In genomic region chr15:79042721-79043491, GRCm38 (mm10) we compare ENCODE assay signal across 9 mouse cellular contexts. TPM values are rescaled to one million over a fixed set of nuclear protein-coding genes. Genes with fewer than 3 reads are reported as not detected.
DNase-seq lines count a peak whose midpoint lies in the region; ATAC-seq and TF ChIP-seq lines count a peak whose summit lies in the region.
"Had no signal": no experiment of that assay in that cellular context is flagged by ENCODE, and none has a peak within 500 bp of the region (broad histone marks: within the 10 kb centered on the region; RNA-seq: fewer than 3 reads in every experiment).

No protein-coding gene starts in this region.

- H3K27me3 ChIP-seq in thymus, adult 2 months (ENCODE audit: control insufficient read depth, insufficient read depth, low read length), result peaks cover 12% of the 10 kb centered on the region
- peaks cover 33% of the 10 kb centered on the region for H3K27me3 ChIP-seq in hindbrain, embryonic 15.5 days
- H3K27me3 ChIP-seq in liver, embryonic 16.5 days (ENCODE audit: control insufficient read depth, insufficient read depth, low read depth, low read length), result peaks cover 38% of the 10 kb centered on the region
- peaks cover 12% of the 10 kb centered on the region for H3K27me3 ChIP-seq in stomach, embryonic 14.5 days (ENCODE audit: control insufficient read depth, insufficient read depth, low read length)

- peak overlapping the region; percentile 48 for H3K9ac ChIP-seq in hindbrain, embryonic 15.5 days
- peak overlapping the region; percentile 9; the same call in 1 of the 2 replicates for H3K9ac ChIP-seq in liver, embryonic 16.5 days (ENCODE audit: low read depth, low read length)
- no peak overlapping the region; the same call in 1 of the 2 replicates for H3K9ac ChIP-seq in stomach, embryonic 14.5 days (replicated peaks; ENCODE audit: low read depth, low read length)

- ATAC-seq in hindbrain, embryonic 15.5 days (ENCODE audit: low FRiP score, low read depth), result peak; percentile 55
- no peak for ATAC-seq in liver, embryonic 16.5 days (ENCODE audit: low read depth)
- 0 out of 2 replicates have a peak, but pooled peaks have one; percentile 2 for ATAC-seq in stomach, embryonic 14.5 days (ENCODE audit: insufficient number of reproducible peaks, insufficient read depth, low FRiP score, low read depth)

- H3K9me3 ChIP-seq in hindbrain, embryonic 15.5 days, result no peaks in the 10 kb centered on the region
- no peaks in the 10 kb centered on the region for H3K9me3 ChIP-seq in liver, embryonic 16.5 days (replicated peaks; ENCODE audit: control insufficient read depth, low read length)
- no peaks in the 10 kb centered on the region for H3K9me3 ChIP-seq in stomach, embryonic 14.5 days (ENCODE audit: control insufficient read depth, low read depth, low read length)

- peaks cover 18% of the 10 kb centered on the region for H3K4me1 ChIP-seq in thymus, adult 2 months (replicated peaks; ENCODE audit: control insufficient read depth, insufficient read depth, low read length)
- H3K4me1 ChIP-seq in hindbrain, embryonic 15.5 days (replicated peaks), result peaks cover 35% of the 10 kb centered on the region
- peaks cover 20% of the 10 kb centered on the region for H3K4me1 ChIP-seq in liver, embryonic 16.5 days (ENCODE audit: control insufficient read depth, low read depth, low read length)
- peaks cover 20% of the 10 kb centered on the region; the same call in 1 of the 2 replicates for H3K4me1 ChIP-seq in stomach, embryonic 14.5 days (ENCODE audit: control insufficient read depth, insufficient read depth, low read length)

- 2% methylated on average over 105 of the region's 105 CpGs for WGBS in thymus, adult 2 months
- WGBS in hindbrain, embryonic 15.5 days, result under 1% methylated on average over 100 of the region's 105 CpGs
- WGBS in liver, embryonic 16.5 days (ENCODE audit: insufficient replicate concordance), result under 1% methylated on average over 99 of the region's 105 CpGs
- WGBS in stomach, embryonic 14.5 days, result under 1% methylated on average over 94 of the region's 105 CpGs

- TF ChIP-seq CTCF in thymus, adult 2 months (IDR thresholded peaks at IDR 0.05; ENCODE audit: borderline replicate concordance, control insufficient read depth, extremely low read depth, insufficient read depth, low read length, poor library complexity), result no peak

- peak; percentile 53 to 56 for DNase-seq in frontal cortex, postnatal 36 days (ENCODE audit: low spot score in 2 of 2)
- no peak for DNase-seq in frontal cortex, postnatal 14 days (ENCODE audit: low spot score in 2 of 2)
- DNase-seq in thymus, adult 2 months, result no peak
- no peak for DNase-seq in thymus, postnatal 14 days
- DNase-seq in gastrocnemius, postnatal 10 days, result no peak

- TF ChIP-seq POLR2A in thymus, adult 2 months (IDR thresholded peaks at IDR 0.05; ENCODE audit: control insufficient read depth, extremely low read depth, insufficient read depth, low read length, poor library complexity), result no peak

- peak overlapping the region; percentile 31 for H3K4me3 ChIP-seq in thymus, adult 2 months (ENCODE audit: control insufficient read depth, insufficient read depth, low read length)
- peak overlapping the region; percentile 51 for H3K4me3 ChIP-seq in hindbrain, embryonic 15.5 days
- peak overlapping the region; percentile 51 for H3K4me3 ChIP-seq in liver, embryonic 16.5 days (ENCODE audit: low read depth, low read length)
- peak overlapping the region; percentile 54 for H3K4me3 ChIP-seq in stomach, embryonic 14.5 days (ENCODE audit: low read depth, low read length)

- H3K36me3 ChIP-seq in thymus, adult 2 months (ENCODE audit: control insufficient read depth, insufficient read depth, low read length), result no peaks in the 10 kb centered on the region
- no peaks in the 10 kb centered on the region for H3K36me3 ChIP-seq in hindbrain, embryonic 15.5 days
- H3K36me3 ChIP-seq in liver, embryonic 16.5 days (ENCODE audit: control insufficient read depth, insufficient read depth), result no peaks in the 10 kb centered on the region
- no peaks in the 10 kb centered on the region for H3K36me3 ChIP-seq in stomach, embryonic 14.5 days (ENCODE audit: control insufficient read depth, insufficient read depth, low read length)

- H3K4me2 ChIP-seq in hindbrain, embryonic 15.5 days, result peak overlapping the region; percentile 74
- peak overlapping the region; percentile 76 for H3K4me2 ChIP-seq in liver, embryonic 16.5 days (ENCODE audit: low read depth, low read length)
- peak overlapping the region; percentile 99 for H3K4me2 ChIP-seq in stomach, embryonic 14.5 days (replicated peaks; ENCODE audit: low read depth, low read length)

- H3K27ac ChIP-seq in thymus, adult 2 months (ENCODE audit: control insufficient read depth, insufficient read depth, low read length), result no peak overlapping the region
- H3K27ac ChIP-seq in hindbrain, embryonic 15.5 days (replicated peaks), result peak overlapping the region; percentile 43
- H3K27ac ChIP-seq in liver, embryonic 16.5 days (ENCODE audit: low read length), result no peak overlapping the region
- H3K27ac ChIP-seq in stomach, embryonic 14.5 days (ENCODE audit: low read length), result no peak overlapping the region

RNA-seq across cellular contexts. Expression of gene Galr3, which starts 1.2 kb away (rescaled TPM):
- polyA plus RNA-seq in thymus, adult 2 months (2012; rRNA removed), result 0.71 and 1.6 TPM in 2 replicates
- 0.13 and 0.38 TPM in 2 replicates for polyA plus RNA-seq in hindbrain, embryonic 15.5 days (2015; fragmentation: Nextera tagmentation; extraction: Ambion mirVana)
- 0.20 TPM in 1 of 2 replicates, not detected in the other for polyA plus RNA-seq in liver, embryonic 16.5 days (2015; fragmentation: Nextera tagmentation; extraction: Ambion mirVana)
- polyA plus RNA-seq in stomach, embryonic 14.5 days (2014; fragmentation: Nextera tagmentation; extraction: Ambion mirVana), result 0.30 and 0.39 TPM in 2 replicates
- under 1 TPM; 0.25 to 0.35 TPM for total RNA-seq in gastrocnemius, postnatal 10 days (2021)
- total RNA-seq: layer of hippocampus, postnatal 25 days had no signal

RNA-seq across cellular contexts. Expression of gene H1f0, which starts 14.7 kb away (rescaled TPM):
- 35.7 and 52.0 TPM in 2 replicates for polyA plus RNA-seq in thymus, adult 2 months (2012; rRNA removed)
- 214 and 226 TPM in 2 replicates for polyA plus RNA-seq in hindbrain, embryonic 15.5 days (2015; fragmentation: Nextera tagmentation; extraction: Ambion mirVana)
- polyA plus RNA-seq in liver, embryonic 16.5 days (2015; fragmentation: Nextera tagmentation; extraction: Ambion mirVana), result 134 and 136 TPM in 2 replicates
- 160 and 175 TPM in 2 replicates for polyA plus RNA-seq in stomach, embryonic 14.5 days (2014; fragmentation: Nextera tagmentation; extraction: Ambion mirVana)
- 100 to 1,000 TPM; 193 to 214 TPM for total RNA-seq in gastrocnemius, postnatal 10 days (2021)

RNA-seq across cellular contexts. Expression of gene Ankrd54, which starts 19.8 kb away (rescaled TPM):
- 171 and 181 TPM in 2 replicates for polyA plus RNA-seq in thymus, adult 2 months (2012; rRNA removed)
- polyA plus RNA-seq in hindbrain, embryonic 15.5 days (2015; fragmentation: Nextera tagmentation; extraction: Ambion mirVana), result 56.0 and 59.7 TPM in 2 replicates
- 36.7 and 40.9 TPM in 2 replicates for polyA plus RNA-seq in liver, embryonic 16.5 days (2015; fragmentation: Nextera tagmentation; extraction: Ambion mirVana)
- 42.7 and 44.1 TPM in 2 replicates for polyA plus RNA-seq in stomach, embryonic 14.5 days (2014; fragmentation: Nextera tagmentation; extraction: Ambion mirVana)
- 1 to 10 TPM; 6.1 to 8.6 TPM for total RNA-seq in gastrocnemius, postnatal 10 days (2021)

RNA-seq across cellular contexts. Expression of gene Eif3l, which starts 32.1 kb away (rescaled TPM):
- polyA plus RNA-seq in thymus, adult 2 months (2012; rRNA removed), result 205 and 212 TPM in 2 replicates
- 167 and 177 TPM in 2 replicates for polyA plus RNA-seq in hindbrain, embryonic 15.5 days (2015; fragmentation: Nextera tagmentation; extraction: Ambion mirVana)
- 107 and 109 TPM in 2 replicates for polyA plus RNA-seq in liver, embryonic 16.5 days (2015; fragmentation: Nextera tagmentation; extraction: Ambion mirVana)
- 218 and 224 TPM in 2 replicates for polyA plus RNA-seq in stomach, embryonic 14.5 days (2014; fragmentation: Nextera tagmentation; extraction: Ambion mirVana)
- 10 to 100 TPM; 80.0 to 86.2 TPM for total RNA-seq in gastrocnemius, postnatal 10 days (2021)

Comparison
In these comparisons a context has a peak if more than half of its experiments do, and no peak if none do; other contexts are left out.
1. DNase-seq: peak in frontal cortex, postnatal 36 days (2 of 2); none in frontal cortex, postnatal 14 days (0 of 2), thymus, adult 2 months (single experiment), thymus, postnatal 14 days (single experiment) and gastrocnemius, postnatal 10 days (single experiment).
2. Peak in every context shown above with its lines, with median percentiles within 50 percentile points of each other: H3K4me3 ChIP-seq and H3K4me2 ChIP-seq.